Mouse (Mus musculus) cerebellum, adult 18-20 months (tissue): ENCODE measurements at regions not wholly inside any gene's neighbourhood (a gene's known extent, or its start where the extent isn't known, plus 50 kb on each side); places are given as distances from the start of the nearest gene placed in this dataset.
"Not testable (repeated sequence)": the region's sequence is repeated elsewhere in the genome, so short reads cannot be mapped to it uniquely, and the experiment has no call there.

Experiments used
- DNase-seq, 2 experiments: peaks; one replicate each; pipeline ENCODE4 v3.0.0; 2021

- peak; percentile 62 to 72 for DNase-seq
These were observed 69.9 kb upstream of the Zfp825 start for GRCm38 (mm10) chr13:74563483-74564330.

DNA sequence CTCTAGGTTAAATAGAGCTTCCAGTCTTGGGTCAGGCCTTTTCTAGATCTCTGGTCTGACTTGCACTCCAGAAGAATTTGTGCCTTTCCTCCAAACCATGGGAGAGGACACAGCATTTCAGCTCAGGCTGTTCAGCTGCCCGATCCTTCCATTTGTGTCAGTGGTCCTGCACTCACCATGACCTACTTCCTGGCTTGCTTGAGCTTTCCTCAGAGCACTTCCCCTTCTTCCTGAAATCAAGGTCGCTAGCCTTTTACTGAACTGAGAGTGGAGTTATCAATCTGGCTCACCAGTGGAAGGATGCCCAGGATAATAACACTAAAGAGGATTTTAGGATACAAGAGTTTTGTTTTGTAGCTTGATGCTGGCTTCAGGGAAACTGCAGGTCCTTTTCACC lies 70.5 kb upstream of the Zfp825 start:
- not testable (repeated sequence) for DNase-seq

GRCm38 (mm10) chr13:74569967-74570366 lies 69.4 kb upstream of the Erap1 start:
- peak in 1 of 2 experiments; percentile 1 for DNase-seq
